Mouse (Mus musculus) liver, embryonic 14.5 days (tissue): ENCODE data around the gene Tef. TPM values are rescaled to one million over a fixed set of nuclear protein-coding genes. Genes with fewer than 3 reads are reported as not detected.

Experiments used
- ATAC-seq: fragments of 200-750 bp; cut with Nextera tagmentation; 2 replicates; pipeline ENCODE4 v1.8.0; 2017; ENCODE audit warnings: moderate number of reproducible peaks, mild to moderate bottlenecking, moderate library complexity; ENCODE audit not compliant: insufficient read depth
- DNase-seq, 3 experiments: peaks; one replicate each; pipeline ENCODE4 v3.0.0-alpha.2; 2012 to 2013; ENCODE audit warnings: low read depth in 3 of 3, low spot score in 3 of 3
- H3K27ac ChIP-seq: fragments of 300-500 bp; sonication (generic); 2 replicates; pipeline ENCODE4 v1.5.1; 2014; ENCODE audit warnings: moderate library complexity, mild to moderate bottlenecking, control low read depth, inconsistent platforms
- H3K27me3 ChIP-seq: fragments of 300-500 bp; sonication (generic); 2 replicates; pipeline ENCODE4 v1.6.1; 2014; ENCODE audit warnings: mild to moderate bottlenecking, low read length, moderate library complexity; ENCODE audit not compliant: control insufficient read depth, insufficient read depth
- H3K36me3 ChIP-seq: fragments of 300-500 bp; sonication (generic); replicated peaks from 2 replicates; pipeline ENCODE4 v1.6.1; 2014; ENCODE audit warnings: low read depth; ENCODE audit not compliant: control insufficient read depth, insufficient read depth
- H3K4me1 ChIP-seq, 2 experiments: fragments of 200-500 bp in 1 of 2; fragments of 300-500 bp in 1 of 2; sonication (generic) in 1 of 2; replicated peaks; 2 replicates each; pipeline ENCODE4 v1.6.1; 2012 to 2014; ENCODE audit warnings: antibody characterized with exemption in 1 of 2, inconsistent platforms in 1 of 2, low read length in 1 of 2; ENCODE audit not compliant: control insufficient read depth in 2 of 2, insufficient read depth in 2 of 2
- H3K4me2 ChIP-seq: fragments of 300-500 bp; sonication (generic); 2 replicates; pipeline ENCODE4 v1.6.1; 2014; ENCODE audit warnings: low read depth, mild to moderate bottlenecking, control low read depth, moderate library complexity
- H3K4me3 ChIP-seq, 2 experiments: fragments of 200-500 bp in 1 of 2; fragments of 300-500 bp in 1 of 2; sonication (generic) in 1 of 2; 2 replicates each; pipeline ENCODE4 v1.5.1; 2012 to 2014; ENCODE audit warnings: low read depth in 2 of 2, low read length in 2 of 2, mild to moderate bottlenecking in 2 of 2, control low read depth in 1 of 2, inconsistent platforms in 1 of 2, moderate library complexity in 1 of 2; ENCODE audit not compliant: insufficient read depth in 1 of 2
- H3K9ac ChIP-seq: fragments of 300-500 bp; sonication (generic); replicated peaks from 2 replicates; pipeline ENCODE4 v1.6.1; 2014; ENCODE audit warnings: mild to moderate bottlenecking, control low read depth, moderate library complexity
- H3K9me3 ChIP-seq: fragments of 300-500 bp; sonication (generic); 2 replicates; pipeline ENCODE4 v1.6.1; 2016; ENCODE audit warnings: low read length, mixed read lengths; ENCODE audit not compliant: control insufficient read depth
- CTCF ChIP-seq: IDR thresholded peaks from 2 replicates; pipeline ENCODE4 v1.5.1; 2016; ENCODE audit warnings: antibody characterized with exemption, low read depth, control low read depth
- EP300 ChIP-seq: IDR thresholded peaks from 2 replicates; pipeline ENCODE4 v1.6.1; 2016; ENCODE audit warnings: antibody characterized with exemption, low read depth
- WGBS: fragments of 180-500 bp; shearing (Covaris S2); extraction: QIAGEN DNeasy Blood & Tissue Kit; methylation state at CpG from one replicate; pipeline ENCODE4 v1.1.7; 2014; ENCODE audit not compliant: insufficient replicate concordance; 5-methylcytosine and 5-hydroxymethylcytosine counted together
- polyA plus RNA-seq, 2 experiments: library from polyadenylated mRNA; depleted of rRNA in 1 of 2; stranded (reverse) in 1 of 2; unstranded in 1 of 2; fragments of >200 nt; fragmentation: Nextera tagmentation in 1 of 2; extraction: Ambion mirVana in 1 of 2; gene quantifications; 2 replicates each; pipeline versions ENCODE4 v1.2.1 to v1.2.3; 2012 to 2014

Gene Tef
- polyA plus RNA-seq, 2 experiments, result 2.7 to 5.1 TPM

DNA sequence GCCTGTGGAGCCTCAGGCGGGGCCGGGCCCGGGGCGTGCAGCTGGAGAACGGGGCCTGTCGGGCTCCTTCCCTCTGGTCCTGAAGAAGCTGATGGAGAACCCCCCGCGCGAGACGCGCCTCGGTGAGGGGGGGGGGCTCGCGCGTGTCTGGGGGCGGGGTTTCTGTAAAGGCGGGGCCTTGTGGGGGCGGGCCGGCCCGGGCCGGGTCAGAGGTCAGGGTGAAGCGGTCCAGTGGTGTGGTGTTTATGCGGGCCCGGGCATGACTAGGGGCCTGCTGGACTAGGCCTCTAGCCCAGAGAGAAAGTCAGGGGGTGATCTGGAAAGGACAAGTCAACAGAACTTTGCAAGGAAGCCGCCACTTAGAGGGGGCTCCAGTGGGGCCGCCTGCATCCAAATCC, 9.4 kb downstream of the Tef start:
- Histone ChIP-seq H3K4me3 (peak overlapping the region; percentile 61 to 63), H3K9ac (peak overlapping the region; percentile 45), H3K27me3 (no peaks in the 10 kb centered on the region), H3K9me3 (no peaks in the 10 kb centered on the region), H3K4me1 (peaks cover 9 to 19% of the 10 kb centered on the region in 2 experiments; a peak in 3 of 4 replicates), H3K4me2 (peak overlapping the region; percentile 78), H3K27ac (no peak overlapping the region), H3K36me3 (no peaks in the 10 kb centered on the region)
- ATAC-seq (peak; percentile 10), DNase-seq (peak in 1 of 3 experiments; percentile 17)
- TF ChIP-seq EP300 (no peak), CTCF (no peak)
- 3% methylated on average over 24 of the region's 26 CpGs for WGBS

DNA sequence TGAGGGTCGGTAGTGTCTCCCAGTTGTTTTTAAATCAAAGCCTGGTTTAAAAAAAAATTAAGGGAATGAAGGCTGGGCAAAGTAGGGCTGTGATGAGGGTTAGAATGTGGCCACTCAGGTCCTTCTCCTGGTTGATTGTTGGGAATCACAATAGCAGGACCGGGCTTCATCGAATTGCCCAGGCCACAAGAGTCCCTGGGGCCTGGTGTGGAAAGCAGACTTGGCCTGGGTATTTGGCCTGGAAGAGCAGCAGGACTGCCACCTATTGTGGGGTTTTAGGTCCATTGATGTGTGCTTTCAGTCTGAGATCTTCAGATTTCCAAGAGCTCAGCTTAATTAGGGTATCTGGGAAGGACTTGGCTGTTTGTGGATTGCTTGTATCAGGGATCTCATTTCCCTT, 10.1 kb downstream of the Tef start:
- peak overlapping the region in 1 of 2 experiments; percentile 63; a peak in 1 of 4 replicates for H3K4me3 ChIP-seq
- no peak for DNase-seq
- no peak for TF ChIP-seq CTCF
- TF ChIP-seq EP300, result no peak
- no peak overlapping the region for H3K9ac ChIP-seq
- no peak for ATAC-seq
- 61% methylated on average over 3 of the region's 3 CpGs for WGBS
- H3K4me2 ChIP-seq, result peak overlapping the region; percentile 78
- no peak overlapping the region for H3K27ac ChIP-seq
- no peaks in the 10 kb centered on the region for H3K9me3 ChIP-seq
- H3K27me3 ChIP-seq, result no peaks in the 10 kb centered on the region
- H3K4me1 ChIP-seq, result peaks cover 9 to 19% of the 10 kb centered on the region in 2 experiments; a peak in 3 of 4 replicates
- no peaks in the 10 kb centered on the region for H3K36me3 ChIP-seq

DNA sequence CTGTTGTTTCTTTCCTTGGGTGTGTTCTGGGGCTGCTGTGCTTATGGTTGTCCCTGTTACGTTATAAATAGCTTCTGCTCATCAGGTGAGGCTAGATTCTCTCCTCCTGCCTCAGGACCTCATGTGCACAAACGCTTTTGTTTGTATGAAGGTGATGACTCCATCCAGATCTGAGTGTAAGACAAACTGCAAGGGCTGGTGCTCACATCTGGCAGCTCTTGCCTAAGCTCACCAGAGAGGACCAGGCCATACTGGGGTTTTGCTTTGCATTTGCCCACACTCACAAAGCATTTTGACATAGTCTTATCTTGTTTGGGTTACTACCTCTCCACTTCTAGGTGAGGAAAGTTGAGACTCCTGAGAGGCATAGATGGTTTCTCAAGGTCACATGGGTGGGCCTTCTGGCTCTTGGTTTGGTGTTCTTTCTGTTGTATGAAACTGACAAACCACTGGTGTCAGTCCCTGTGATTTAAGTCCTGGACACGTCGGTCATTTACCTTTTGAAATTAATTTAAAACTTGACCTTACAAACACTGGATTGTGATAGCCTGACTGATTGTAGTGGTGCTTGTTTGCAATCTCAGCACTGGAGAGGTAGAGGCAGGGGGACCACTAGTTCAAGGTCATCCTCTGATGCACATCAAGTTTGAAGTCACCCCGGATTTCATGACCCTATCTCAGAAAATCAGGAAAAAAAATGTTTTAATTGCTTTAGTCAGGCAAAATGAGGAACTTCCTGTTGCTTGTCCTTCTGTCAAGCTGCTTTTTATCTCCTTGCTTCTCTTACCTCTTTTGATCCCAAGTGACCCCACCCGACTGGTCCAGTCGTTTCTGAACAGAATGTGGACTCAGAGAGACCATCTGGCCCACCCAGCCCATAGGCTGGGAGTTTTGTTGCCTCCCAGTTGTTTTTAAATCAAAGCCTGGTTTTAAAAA, 10.7 kb downstream of the Tef start:
- 37% methylated on average over 7 of the region's 7 CpGs for WGBS
- TF ChIP-seq EP300 (no peak), CTCF (no peak)
- Histone ChIP-seq H3K9me3 (no peaks in the 10 kb centered on the region), H3K4me1 (peaks cover 9 to 19% of the 10 kb centered on the region in 2 experiments; a peak in 3 of 4 replicates), H3K4me3 (no peak overlapping the region), H3K9ac (no peak overlapping the region), H3K27me3 (no peaks in the 10 kb centered on the region), H3K27ac (no peak overlapping the region), H3K4me2 (no peak overlapping the region), H3K36me3 (no peaks in the 10 kb centered on the region)
- no peak for ATAC-seq
- DNase-seq, result no peak

DNA sequence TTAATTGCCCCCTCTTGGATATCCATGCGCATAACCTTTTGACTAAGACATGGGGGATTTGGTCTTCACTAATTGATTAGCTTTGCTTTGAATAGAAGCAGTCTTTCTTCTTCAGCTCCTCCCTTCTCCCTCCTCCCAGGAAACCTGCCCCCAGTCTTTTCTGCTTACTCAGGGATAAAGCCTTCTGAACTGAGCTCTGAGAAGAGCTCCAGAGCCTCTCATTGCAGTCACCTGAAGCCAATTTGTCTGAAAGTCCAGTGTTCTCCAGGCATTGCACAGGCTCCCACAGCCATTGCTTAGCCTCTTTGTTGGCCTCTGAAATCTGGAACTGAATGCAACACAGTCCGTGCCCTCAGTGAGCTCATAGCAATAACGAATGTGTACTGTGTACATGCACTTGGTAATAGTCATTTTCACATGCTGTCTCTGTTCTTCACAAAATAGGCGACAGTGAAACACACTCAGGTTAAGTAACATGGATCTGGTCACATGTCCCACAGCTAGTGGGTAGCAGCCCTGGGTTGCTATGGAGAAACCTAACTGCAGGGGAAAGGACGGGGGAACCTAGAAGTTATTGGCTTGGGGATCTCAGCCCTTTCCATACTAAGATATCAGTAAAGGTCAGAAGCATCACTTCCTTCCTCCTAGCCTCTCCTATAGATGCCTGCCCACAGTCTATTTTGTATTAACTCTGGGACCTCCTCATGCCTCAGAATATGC, 11.9 kb downstream of the Tef start:
- Histone ChIP-seq H3K27ac (no peak overlapping the region), H3K4me3 (no peak overlapping the region), H3K27me3 (no peaks in the 10 kb centered on the region), H3K36me3 (no peaks in the 10 kb centered on the region), H3K4me2 (no peak overlapping the region), H3K9me3 (no peaks in the 10 kb centered on the region), H3K4me1 (peaks cover 9 to 19% of the 10 kb centered on the region in 2 experiments; a peak in 3 of 4 replicates), H3K9ac (no peak overlapping the region)
- no peak for ATAC-seq
- WGBS, result 44% methylated on average over 5 of the region's 5 CpGs
- DNase-seq, result no peak
- TF ChIP-seq EP300 (no peak), CTCF (no peak)
